In genomic region chr7:18891872-18892599, GRCm38 (mm10) we compare ENCODE assay signal across 8 mouse cellular contexts. TPM values are rescaled to one million over a fixed set of nuclear protein-coding genes. Genes with fewer than 3 reads are reported as not detected.
A peak's percentile ranks its signal among the peaks of the same experiment; 100 is the strongest.
DNase-seq lines count a peak whose midpoint lies in the region; ATAC-seq and TF ChIP-seq lines count a peak whose summit lies in the region.

No protein-coding gene starts in this region.

- peak; percentile 63 for TF ChIP-seq CTCF in cortical plate, adult 2 months (IDR thresholded peaks at IDR 0.05; ENCODE audit: extremely low read depth, insufficient read depth, low read length)

- H3K4me1 ChIP-seq in cortical plate, adult 2 months (ENCODE audit: control insufficient read depth, insufficient read depth, low read length) = peaks cover 1% of the 10 kb centered on the region; the same call in 1 of the 2 replicates

- 0 out of 2 replicates have a peak, but pooled peaks have one; percentile 12 for TF ChIP-seq POLR2A in cortical plate, adult 2 months (IDR thresholded peaks at IDR 0.05; ENCODE audit: extremely low read depth, insufficient read depth, low read length)

- H3K27ac ChIP-seq in cortical plate, adult 2 months (ENCODE audit: insufficient read depth, low read length) = no peak overlapping the region

- DNase-seq in adipocyte (ENCODE audit: low spot score) = peak; percentile 56
- DNase-seq in gastrocnemius, adult 8-10 months (ENCODE audit: low spot score in 2 of 2) = peak; percentile 49 to 65
- DNase-seq in induced T-regulatory cell, adult 2 months (ENCODE audit: low read depth) = peak; percentile 92
- DNase-seq in left cerebral cortex, adult 9 months (ENCODE audit: low spot score in 2 of 2) = peak; percentile 74 to 90
- peak; percentile 93 for DNase-seq in right cerebral cortex, postnatal 14 days
- peak; percentile 83 for DNase-seq in urinary bladder, postnatal 25 days (ENCODE audit: low spot score)

- ATAC-seq in megakaryocyte progenitor cell, adult 5-6 weeks (replicated peaks; ENCODE audit: poor library complexity) = peak; percentile 89

- H3K4me3 ChIP-seq in cortical plate, adult 2 months (ENCODE audit: insufficient read depth, low read length) = peak overlapping the region; percentile 46

RNA-seq across cellular contexts. Expression of gene Ccdc61, which starts 18.2 kb away (rescaled TPM):
- polyA plus RNA-seq in cortical plate, adult 2 months (2012; rRNA removed) = 14.7 and 15.8 TPM in 2 replicates
- total RNA-seq in gastrocnemius, adult 8-10 months (2022) = 1 to 10 TPM; 4.0 to 5.6 (median 4.7) TPM
- 11.9 and 14.1 TPM in 2 replicates for total RNA-seq in megakaryocyte progenitor cell, adult 5-6 weeks (2015)
- 11.3 and 17.0 TPM in 2 replicates for total RNA-seq in megakaryocyte progenitor cell, adult 5-6 weeks (2017)

RNA-seq across cellular contexts. Expression of gene Pglyrp1, which starts 20.9 kb away (rescaled TPM):
- polyA plus RNA-seq in cortical plate, adult 2 months (2012; rRNA removed) = 15.7 and 16.0 TPM in 2 replicates
- under 1 TPM in 2 of 4 experiments, not detected in 2; 0.39 to 0.45 TPM for total RNA-seq in gastrocnemius, adult 8-10 months (2022)
- 264 and 265 TPM in 2 replicates for total RNA-seq in megakaryocyte progenitor cell, adult 5-6 weeks (2015)
- total RNA-seq in megakaryocyte progenitor cell, adult 5-6 weeks (2017) = 31.3 and 35.6 TPM in 2 replicates

RNA-seq across cellular contexts. Expression of gene Nova2, which starts 33.7 kb away (rescaled TPM):
- 22.3 and 23.3 TPM in 2 replicates for polyA plus RNA-seq in cortical plate, adult 2 months (2012; rRNA removed)
- total RNA-seq in gastrocnemius, adult 8-10 months (2022) = 1 to 10 TPM in 1 of 4 experiments, under 1 TPM in 3; 0.63 to 1.4 (median 0.97) TPM
- not detected in 2 replicates for total RNA-seq in megakaryocyte progenitor cell, adult 5-6 weeks (2015)
- total RNA-seq in megakaryocyte progenitor cell, adult 5-6 weeks (2017) = not detected in 2 replicates

RNA-seq across cellular contexts. Expression of gene Mill2, which starts 52.3 kb away (rescaled TPM):
- polyA plus RNA-seq in cortical plate, adult 2 months (2012; rRNA removed) = 2.5 and 2.6 TPM in 2 replicates
- total RNA-seq in gastrocnemius, adult 8-10 months (2022) = 1 to 10 TPM; 1.8 to 2.8 (median 2.1) TPM
- 0.15 and 0.44 TPM in 2 replicates for total RNA-seq in megakaryocyte progenitor cell, adult 5-6 weeks (2015)
- 0.75 TPM in 1 of 2 replicates, not detected in the other for total RNA-seq in megakaryocyte progenitor cell, adult 5-6 weeks (2017)

Comparison
In these comparisons a context has a peak if more than half of its experiments do, and no peak if none do; other contexts are left out.
1. RNA of gene Pglyrp1, which starts 20.9 kb away (total RNA-seq): 31.3 to 265 TPM in megakaryocyte progenitor cell, adult 5-6 weeks; 0.39 to 0.45 TPM in gastrocnemius, adult 8-10 months; every median in the first group is over 10 times any median in the second.
2. Peak in every context shown above with its lines, with median percentiles within 50 percentile points of each other: DNase-seq.